Mouse (Mus musculus) 3134 (cell line): Measurements from ENCODE around the gene Slc38a3.

Experiments
- DNase-seq: peaks from one replicate; pipeline ENCODE4 v3.0.0-alpha.2; 2011; ENCODE audit warnings: low spot score; ENCODE audit not compliant: insufficient read length; ENCODE audit errors: extremely low read depth

Slc38a3 gene

DNA sequence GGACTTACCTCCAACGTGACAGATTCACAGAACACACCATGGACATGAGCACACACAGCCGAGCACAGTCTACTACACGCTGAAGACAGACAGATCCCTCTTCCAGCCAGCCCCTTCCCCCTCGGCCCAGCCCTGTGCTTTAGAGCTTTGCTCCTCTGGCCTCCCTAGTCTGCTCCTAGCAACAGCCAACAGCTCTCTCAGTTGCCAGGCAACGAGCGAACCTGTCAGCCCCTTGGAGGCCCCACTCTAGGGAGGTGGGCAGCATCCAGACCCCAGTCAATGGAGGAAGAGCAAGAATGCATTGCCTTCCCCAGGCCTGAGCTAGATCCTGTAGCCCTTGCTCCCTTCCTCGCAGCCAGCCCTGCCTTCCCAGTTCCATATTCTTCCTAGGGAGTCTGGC lies 32.3 kb downstream of the Slc38a3 start:
- DNase-seq, result no peak

- peak; percentile 96 for DNase-seq
Measured at GRCm38 (mm10) chr9:107635279-107636028, 33.9 kb downstream of the Slc38a3 start, which contains the start of gene Gnai2. Gene Gnai2 (minus strand): TSS chr9:107635367.

GRCm38 (mm10) chr9:107634406-107635278 lies 34.7 kb downstream of the Slc38a3 start:
- DNase-seq, result no peak

DNA sequence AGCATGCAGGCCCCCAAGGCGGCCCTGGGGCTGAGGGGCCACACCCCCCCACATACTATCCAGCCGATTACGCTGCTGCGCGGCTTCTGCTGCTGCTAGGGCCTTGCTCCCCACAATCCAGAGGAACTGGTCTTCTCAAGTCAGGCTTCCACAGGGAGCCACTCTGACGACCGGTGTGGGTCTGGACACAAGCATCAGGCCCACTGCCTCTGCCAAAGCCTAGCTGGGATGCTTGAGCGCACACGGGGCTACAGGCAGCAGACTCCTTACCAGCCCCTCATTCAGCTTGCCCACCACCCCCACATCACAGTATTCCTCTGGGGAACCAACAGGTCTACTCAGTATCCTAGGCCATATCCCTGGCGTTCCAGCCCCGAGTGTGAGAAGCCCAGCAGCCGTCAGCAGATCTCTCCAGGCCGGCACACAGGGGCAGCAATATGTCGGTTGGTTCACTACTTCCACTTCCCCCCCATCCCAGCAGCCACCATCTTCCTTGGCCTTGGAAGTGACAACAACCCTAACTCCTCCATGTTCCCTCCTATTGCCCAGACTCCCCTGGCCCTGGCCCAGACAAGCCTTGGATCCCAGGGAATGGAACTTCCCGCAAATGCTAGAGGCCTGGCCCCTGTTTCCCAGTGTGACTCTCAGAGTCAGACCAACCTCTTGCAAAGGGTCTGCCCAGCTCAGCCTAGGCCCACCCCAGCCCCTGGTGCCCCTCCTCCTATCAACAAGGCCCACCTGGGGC lies 35.5 kb downstream of the Slc38a3 start:
- DNase-seq, result peak; percentile 44

GRCm38 (mm10) chr9:107633091-107633660 lies 36.2 kb downstream of the Slc38a3 start:
- peak; percentile 89 for DNase-seq

DNA sequence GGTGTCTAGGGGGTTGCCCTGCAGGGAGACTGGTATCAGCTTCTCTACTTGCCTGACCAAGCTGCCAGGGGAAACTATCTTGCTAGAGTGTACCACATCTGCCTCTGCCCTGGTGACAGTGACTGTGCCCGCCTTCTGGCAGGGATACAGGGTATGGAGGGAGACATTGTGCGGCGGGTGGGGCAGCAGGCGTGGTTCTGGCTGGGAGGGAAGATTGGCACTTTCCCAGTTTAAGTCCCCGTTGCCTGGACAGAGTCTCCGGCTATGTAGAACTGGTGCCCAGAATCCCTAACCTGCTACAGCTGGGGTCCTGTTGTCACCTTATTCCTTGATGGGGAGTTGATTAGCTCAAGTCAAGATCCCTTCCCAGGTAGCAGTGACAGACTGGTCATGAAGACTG lies 36.9 kb downstream of the Slc38a3 start:
- DNase-seq, result peak; percentile 76

GRCm38 (mm10) chr9:107631861-107632260 lies 37.5 kb downstream of the Slc38a3 start:
- DNase-seq, result no peak

- no peak for DNase-seq
Measured at GRCm38 (mm10) chr9:107631311-107631826, 38.0 kb downstream of the Slc38a3 start.

- DNase-seq, result peak; percentile 50
Measured at GRCm38 (mm10) chr9:107630576-107630975, 38.8 kb downstream of the Slc38a3 start.

GRCm38 (mm10) chr9:107629901-107630425 lies 39.4 kb downstream of the Slc38a3 start:
- DNase-seq, result peak; percentile 51

- DNase-seq, result no peak
Measured at GRCm38 (mm10) chr9:107629411-107629730, 40.0 kb downstream of the Slc38a3 start.

- DNase-seq, result no peak
Measured at GRCm38 (mm10) chr9:107628721-107629410, 40.5 kb downstream of the Slc38a3 start.

- no peak for DNase-seq
Measured at GRCm38 (mm10) chr9:107627387-107628255, 41.7 kb downstream of the Slc38a3 start.

GRCm38 (mm10) chr9:107626844-107627277 lies 42.5 kb downstream of the Slc38a3 start:
- no peak for DNase-seq

GRCm38 (mm10) chr9:107626158-107626843 lies 43.0 kb downstream of the Slc38a3 start:
- DNase-seq, result peak; percentile 89

DNA sequence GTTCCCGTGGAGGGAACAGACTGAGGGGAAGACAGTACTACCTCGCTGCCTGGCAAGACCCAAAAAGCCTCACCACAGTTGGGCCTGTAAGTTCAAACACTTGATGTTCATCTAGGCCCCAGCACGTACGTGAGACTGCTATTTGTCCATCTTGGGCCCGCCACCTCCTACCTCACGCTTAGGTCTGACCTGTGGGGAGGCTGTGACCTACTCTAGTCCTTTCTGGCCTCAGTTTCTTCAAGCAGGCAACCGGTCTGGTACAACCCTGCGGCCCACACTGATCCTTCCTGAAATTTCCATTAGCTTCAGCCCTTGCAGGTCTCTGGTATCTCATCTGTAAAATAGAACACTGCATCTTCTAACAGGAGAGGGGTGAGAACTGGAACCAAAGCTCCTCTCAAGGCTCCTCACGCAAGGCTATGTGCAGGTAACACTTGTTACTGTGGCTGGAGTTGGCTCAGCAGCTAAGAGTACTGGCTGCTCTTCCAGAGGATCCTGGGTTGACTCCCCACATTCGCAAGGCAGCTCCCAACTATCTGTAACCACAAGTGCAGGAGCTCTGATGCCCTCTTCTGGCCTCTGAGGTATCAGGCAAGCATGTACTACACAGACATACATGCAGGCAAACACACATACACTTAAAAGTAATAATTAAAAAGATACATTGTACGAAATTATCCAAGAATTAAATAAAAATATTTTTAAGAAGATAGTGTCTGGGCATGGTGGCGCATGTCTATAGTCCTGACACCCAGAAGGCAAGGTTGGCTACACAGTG lies 43.8 kb downstream of the Slc38a3 start:
- DNase-seq, result no peak

GRCm38 (mm10) chr9:107624951-107625350 lies 44.4 kb downstream of the Slc38a3 start:
- no peak for DNase-seq
